Mouse (Mus musculus) retina, postnatal 7 days (tissue): ENCODE measurements around the gene Fut1.
"Not testable (repeated sequence)": the region's sequence is repeated elsewhere in the genome, so short reads cannot be mapped to it uniquely, and the experiment has no call there.

Experiments
- DNase-seq: peaks from one replicate; pipeline ENCODE4 v3.0.0-alpha.2; 2012; ENCODE audit warnings: low read depth, low spot score

Fut1 gene

DNA sequence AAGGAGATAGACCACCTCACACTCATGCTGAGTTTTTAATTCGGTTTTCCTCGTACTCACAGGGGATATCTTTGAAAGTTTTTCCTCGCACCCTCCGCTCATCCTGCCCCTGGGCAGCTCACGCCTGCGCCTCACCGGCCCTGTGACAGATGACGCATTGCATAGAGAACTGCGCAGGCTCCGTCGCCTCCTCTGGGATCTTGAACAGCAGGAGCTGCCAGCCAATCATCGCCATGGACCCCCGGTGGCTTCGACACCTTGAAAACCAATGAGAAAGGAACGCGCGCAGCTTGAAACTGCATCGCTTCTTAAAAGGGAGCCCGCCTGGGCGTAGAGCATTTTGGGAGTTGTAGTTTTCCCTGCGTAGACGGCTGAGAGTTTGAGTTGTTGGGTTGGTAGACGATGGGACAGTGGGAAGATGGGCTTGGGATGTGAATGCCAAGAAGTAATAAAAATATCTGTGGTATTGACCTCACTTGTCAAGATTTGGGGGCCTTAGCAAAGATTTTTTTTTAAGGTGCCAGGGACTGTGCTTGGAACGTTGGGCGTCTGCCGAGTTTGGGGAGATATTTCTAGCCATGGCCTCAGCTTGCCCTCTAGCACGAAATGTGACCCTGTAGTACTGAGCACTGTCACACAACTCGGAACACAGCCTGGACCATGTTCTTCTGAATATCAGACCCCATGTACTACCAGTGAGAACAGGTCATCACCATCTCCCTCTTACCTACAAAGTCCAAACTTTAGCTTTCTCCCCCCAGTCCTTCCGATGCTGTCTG lies 21.7 kb downstream of the Fut1 start:
- DNase-seq: peak; percentile 95

DNA sequence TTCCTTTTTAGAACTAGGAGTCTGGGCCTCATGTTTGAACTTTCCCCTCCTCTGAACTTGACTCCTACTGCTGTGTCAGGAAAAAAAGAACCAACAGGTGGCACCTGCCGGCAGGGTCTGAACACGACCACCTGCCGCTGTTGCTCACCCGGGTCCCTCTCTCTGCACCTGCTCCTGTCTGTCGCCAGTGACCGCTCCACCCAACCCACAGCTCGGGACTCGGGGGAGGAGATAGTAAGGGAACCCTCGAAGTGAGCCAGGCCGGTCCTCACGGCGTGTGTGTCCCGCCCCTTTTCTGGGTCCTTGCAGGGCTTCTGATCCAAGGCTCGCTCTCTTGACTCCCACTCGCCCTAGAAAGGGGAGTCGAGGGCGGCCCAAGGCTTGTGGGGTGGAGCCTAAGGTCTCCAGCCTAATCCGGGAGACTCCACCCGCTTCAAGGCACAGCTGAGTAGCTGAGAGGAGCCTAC lies 22.5 kb downstream of the Fut1 start, which contains the start of gene Mamstr:
Gene Mamstr (plus strand): TSS at position 417 of the 467 bp plus-strand sequence.
- no peak for DNase-seq

DNA sequence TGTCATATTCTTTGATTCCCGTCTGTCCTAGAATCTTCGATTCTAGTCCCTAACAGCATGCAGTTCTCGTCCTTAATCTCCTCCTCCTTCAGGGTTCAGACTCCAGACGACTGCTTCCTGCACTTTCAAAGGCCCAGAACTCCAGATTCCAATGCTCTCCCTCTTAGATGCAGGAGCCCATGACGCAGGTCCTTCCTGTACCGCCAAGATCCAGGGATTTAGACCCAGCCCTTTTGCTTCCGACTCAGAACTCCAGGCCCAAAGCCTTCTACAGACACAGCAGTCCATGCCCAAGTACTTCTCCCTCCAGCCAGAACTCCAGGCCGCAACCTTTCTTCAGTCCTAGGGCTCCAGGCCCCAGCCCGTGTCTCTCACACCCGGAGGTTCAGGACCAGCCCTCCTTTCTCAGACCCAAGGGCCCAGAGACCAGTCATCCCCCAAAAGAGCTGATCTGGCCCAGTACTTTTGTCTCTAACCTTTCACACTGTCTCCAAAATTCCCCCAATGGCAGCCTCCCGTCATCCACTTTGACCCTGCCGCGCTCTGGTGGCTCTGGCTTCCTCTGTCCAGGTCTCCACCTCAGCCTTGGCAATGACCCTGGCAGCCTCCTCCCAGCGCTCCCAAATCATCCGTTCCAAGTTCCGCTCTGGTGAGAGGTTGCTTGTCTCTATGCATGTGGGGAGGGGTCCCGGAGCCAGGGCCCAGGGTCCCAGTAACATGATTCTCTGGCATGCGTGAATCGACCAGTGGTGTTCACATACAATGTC lies 23.3 kb downstream of the Fut1 start:
- DNase-seq: no peak

DNA sequence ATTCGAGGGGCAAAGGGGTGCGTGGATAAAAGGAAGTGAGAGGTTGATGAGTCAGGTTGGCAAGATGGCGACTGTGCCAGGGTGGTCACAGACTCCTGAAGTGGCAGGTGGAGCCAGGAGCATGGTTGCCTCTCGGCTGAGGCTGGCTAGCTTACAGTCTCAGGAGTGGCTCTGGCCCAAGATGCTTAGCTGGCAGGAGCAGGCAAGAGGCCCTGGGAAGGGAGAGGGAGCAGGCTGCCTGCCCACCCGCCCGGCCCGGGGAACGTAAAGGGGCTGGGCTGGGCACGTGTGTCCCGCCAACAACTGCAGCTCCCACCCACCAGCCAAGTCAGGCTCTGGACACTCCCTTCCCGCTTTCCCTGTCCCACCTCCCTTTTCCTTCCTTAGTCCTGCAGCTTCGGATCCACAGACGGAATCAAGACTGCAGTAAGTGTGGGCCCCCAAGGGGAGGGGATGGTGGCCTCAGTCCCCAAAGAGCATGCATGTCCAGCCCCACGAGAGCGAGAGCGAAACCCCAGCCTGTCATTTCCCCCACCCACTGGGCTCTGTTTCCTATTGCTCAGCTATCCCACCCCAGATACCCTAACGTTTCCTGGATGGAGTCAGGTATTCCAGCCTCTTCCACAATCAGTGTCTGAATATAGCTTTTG lies 24.4 kb downstream of the Fut1 start:
- no peak for DNase-seq

DNA sequence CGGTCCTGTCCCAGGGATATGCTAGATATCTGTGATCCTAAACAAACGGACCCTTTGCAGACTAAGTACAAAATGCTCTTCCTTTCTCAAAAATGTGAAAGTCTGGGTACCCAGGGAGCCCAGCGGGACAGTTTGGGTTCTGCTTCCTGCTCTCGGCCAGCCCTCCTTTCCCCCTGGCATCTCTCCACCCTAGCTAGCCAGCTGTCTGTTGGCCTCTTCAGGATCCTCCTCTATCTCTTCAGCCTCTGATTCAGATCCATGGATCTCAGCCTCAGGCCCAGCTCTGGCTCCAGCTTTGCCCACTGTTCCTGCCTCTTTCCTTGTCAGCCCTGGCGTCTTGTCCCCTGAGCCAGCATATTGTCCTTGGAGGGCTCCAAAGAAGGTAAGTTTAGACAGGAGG lies 25.0 kb downstream of the Fut1 start:
- no peak for DNase-seq

DNA sequence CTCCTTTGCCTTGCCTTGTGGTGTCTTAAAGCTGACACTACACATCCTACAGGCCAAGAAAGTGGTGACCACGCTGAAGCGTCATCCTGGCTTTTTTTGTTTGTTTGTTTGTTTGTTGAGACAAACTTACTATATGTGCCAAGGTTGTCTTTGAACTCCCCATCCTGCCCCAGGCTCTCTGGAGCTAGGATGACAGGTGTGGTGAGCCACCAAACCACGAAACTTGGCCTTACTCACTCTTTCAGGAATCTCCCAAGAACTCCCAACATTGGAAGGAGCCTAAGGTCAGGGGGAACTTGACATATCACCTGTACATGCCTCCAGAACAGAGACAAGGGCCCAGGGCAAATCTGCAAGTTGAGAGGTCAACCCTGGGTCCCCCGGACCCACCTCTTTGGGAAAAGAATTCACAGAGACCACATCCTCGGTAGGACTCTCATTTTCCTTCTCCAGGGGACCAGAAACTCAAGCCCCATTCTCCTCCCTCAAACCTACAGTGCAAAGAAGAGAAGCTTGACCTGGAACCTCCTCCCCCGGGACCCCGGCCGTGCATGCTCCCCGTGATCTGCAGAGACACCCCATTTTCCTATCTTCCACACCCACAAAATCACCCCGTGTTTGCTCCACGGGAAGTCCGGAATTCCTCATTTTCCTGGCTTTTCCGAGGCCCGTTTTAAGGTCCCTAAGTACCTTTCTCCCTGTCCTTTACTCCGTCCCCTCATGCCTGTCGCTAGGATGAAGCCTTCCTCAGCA lies 25.6 kb downstream of the Fut1 start:
- DNase-seq: no peak

DNA sequence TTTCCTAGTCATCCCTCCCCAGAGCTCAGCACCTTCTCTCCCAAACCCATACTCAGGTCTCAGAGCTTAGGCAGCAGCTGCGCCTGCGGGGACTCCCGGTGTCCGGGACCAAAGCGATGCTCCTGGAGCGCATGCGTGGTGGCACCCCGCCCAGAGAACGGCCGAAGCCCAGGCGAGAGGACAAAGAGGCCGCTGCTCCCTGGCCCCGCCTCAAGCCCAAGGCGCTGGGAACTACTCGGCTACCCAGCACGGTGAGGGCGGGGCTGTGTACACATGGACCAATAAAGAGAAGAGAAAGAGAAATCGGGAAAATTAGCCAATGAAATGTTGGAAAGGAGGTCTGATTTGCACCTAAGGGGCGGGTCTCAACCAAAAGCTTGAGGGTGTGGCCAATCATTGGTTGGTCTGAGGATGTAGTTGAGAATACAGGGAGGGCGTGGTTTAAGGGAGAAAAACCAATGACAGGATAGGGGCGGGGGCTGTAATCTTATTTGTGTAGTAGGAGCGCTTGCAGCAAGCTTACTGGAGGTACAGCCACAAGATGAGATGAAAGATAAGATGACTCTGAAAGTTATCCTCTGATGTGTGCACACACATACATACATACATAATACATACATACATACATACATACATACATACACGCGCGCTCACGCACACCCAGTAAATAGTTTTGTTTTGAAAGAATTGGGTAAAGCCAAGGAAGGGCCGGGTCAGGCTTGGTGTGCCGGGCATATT lies 26.5 kb downstream of the Fut1 start:
- peak; percentile 96 for DNase-seq

DNA sequence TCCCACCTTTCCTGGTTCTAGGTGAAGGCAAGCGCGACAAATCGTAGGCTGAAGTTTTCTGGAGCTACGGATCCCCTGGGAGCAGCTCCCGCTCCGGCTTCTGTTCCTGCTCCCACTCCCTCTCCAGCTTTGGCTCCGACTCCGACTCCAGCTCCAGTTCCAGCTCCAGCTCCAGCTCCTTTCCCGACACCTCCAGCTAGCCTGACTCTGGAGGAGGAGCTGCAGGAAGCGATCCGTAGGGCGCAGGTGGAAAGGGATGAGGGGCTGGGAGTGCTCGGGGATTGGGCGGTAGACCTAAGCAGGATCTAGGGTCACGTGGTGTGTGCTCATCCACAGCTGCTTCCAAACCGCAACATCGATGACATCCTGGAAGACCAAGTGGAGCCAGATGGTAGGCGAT lies 27.1 kb downstream of the Fut1 start:
- peak; percentile 56 for DNase-seq

DNA sequence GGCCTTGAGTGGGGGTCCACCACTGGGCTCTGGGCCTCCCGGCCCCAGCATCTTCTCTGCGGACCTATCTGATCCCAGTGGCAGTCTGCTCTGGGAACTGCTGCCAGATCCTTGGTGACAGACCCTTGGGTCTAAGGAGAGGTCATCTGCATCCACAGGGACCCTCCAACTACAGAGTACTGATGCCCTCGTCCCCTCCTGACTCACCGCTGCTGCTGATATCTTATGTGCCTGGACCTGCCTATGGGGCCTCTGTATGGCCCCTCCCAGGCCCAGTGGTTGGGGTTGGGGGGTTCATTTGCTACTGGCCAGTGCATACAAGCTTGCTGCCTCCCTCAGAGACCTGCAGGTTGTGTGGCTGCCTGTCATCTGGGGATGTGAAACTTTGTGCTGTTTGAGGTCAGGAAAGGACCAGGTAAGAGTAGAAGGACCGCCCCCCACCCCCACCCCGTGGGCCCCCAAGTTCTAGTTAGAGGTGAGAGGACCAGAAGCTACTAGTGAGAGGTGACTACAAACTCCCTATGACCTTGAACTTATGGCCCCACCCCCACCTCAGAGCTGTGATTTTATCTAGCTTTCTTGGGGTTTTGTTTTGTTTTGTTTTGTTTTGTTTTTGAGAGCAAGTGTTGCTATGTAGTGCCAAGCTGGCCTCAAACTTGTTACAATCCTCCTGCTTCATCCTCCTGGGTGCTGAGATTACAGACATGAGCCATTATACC lies 27.9 kb downstream of the Fut1 start:
- no peak for DNase-seq

DNA sequence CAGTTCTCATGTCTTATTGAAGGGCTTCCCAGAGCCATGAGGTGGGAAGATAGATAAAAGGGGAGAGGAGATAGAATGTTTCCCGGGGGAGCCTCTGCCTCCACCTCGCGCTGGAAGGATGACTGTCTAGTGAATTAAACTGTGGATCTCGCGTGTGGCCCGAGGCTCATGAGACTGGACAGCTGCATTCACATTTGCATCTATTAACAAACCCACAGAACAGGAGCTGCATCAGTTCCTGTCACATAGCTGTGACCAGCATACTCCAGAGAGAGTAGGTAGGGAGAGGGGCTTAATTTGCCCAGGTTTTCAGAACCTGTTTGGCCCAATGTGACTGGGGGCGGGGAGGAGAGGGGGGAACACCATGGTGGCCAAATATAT lies 28.5 kb downstream of the Fut1 start:
- no peak for DNase-seq

DNA sequence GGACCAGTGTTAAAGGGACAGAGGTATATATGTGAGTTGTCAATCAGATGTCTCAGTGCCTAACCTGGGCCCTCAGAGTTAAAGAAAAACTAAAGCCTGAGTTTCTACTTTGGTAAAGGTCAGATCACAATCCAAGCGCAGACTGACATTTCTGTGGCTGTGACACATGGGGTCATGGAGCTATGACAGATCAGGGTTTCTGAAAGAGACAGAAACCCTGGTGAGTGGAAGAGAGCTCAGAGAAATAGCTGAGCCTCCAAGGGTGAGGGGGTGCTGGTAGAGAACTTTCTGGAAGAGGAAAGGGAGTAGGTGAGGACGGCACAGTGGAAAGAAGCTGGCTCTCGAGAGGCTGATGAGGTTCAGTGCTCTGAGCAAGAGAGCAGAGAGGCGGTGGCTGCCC lies 29.6 kb downstream of the Fut1 start:
- no peak for DNase-seq

DNA sequence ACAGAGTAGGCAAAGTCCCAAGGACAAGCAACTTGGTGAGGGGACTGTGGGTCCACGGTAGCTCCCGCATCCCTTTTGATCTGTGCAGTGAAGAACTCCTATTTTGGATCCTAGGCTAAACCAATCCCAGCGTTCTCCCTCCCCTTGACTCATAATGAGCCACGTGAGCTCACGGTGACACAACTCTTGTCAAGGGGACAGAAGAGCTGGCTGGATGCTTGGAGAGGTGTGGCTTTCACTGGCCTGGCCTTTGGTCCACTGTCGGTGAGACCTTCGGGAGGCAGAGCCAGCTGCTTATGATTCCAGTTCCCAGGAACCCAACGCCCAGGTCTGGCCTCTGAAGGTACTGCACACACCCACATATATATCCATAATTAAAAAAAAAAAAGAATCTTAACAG lies 32.3 kb downstream of the Fut1 start:
- DNase-seq: no peak

DNA sequence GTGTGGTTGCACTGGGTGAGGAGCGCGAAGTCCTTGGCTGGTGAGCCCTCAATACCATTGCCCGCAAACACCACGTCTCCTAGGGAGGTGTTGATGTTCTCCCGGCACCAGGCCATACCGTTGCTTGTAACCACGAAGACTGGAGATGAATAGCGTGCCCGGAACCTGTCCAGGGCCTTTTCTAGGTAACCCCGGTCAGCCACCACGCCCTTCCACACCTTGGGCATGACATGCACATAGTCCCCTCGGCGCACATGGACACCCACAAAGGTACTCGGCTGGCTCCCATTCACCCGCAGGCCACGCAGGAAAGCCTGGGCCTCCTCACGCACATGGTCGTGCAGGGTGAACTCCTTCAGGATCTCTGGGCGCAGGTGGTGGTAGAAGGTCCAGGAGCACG lies 33.4 kb downstream of the Fut1 start:
- DNase-seq: not testable (repeated sequence)

DNA sequence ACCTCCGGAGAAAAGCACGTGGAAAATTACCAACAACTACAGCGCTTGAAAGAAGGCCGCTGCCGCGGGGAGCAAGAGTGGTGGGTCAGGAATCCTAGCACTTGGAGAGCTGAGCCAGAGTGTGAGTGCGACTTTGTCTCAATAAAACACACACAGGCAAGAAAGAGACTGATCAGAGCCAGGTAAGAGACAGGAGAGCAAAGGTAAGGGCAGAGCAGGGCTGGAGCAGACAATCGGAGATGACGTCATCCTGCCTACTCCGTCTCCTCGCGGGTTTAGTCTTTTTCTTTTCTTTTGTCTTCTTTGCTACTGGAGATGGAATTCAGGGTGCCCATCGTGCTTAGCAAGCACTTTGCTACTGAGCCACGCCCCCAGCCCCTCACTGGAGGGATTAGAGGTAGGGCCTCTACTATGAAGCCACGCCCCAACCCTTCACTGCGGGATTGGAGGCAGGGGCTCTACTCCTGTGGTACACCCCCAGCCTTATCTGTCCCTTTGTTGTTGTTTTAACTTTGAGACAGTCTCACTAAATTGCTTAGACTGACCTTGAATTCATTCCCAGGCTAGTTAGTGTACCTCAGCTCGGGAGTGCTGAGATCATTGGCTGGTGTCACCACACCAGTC lies 37.4 kb downstream of the Fut1 start:
- DNase-seq: no peak

DNA sequence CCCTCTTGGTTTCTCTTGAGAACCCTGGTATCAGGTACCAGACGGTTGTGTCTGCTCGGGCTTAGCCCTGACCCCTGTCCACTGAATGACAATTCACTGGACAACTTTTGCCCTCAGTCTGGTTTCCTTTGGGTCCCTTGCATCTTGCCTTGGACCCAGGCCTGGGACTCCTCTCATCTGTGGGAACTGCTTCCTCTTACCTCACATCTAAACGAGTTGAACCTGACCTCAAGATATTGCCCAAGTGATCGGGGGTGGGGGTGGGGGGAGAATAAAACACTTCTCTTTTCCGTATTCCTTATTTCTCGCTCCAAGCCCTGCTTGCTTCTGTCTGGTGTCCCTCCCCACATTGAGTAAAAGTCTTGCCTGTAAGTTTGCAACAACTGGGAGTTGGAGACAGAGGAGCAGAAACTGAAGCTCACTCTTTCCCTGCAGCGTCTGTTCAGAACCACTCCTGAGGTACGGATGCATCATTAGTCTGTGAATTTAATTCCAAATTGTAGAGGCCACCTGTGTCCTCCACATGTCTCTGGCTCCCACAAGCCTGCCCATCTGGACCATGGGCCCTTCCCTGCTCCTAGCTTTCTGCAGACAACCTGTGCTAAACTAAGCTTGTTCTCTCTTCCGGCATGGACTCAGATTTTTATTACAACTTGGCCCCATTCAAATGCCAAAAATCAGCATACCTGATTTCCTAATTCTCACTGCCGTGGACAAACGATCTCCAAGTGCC lies 43.8 kb downstream of the Fut1 start:
- no peak for DNase-seq

DNA sequence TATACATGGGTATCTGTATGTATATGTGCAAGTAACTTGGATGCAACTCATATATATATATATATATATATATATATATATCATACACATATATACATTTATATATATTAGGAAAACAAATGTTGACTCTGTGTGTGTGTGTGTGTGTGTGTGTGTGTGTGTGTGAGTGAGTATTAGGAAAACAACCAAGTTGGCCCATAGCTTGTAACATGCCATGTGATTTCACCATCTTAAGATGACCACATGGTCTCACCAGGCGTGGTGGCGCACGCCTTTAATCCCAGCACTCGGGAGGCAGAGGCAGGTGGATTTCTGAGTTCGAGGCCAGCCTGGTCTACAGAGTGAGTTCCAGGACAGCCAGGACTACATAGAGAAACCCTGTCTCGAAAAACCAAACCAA lies 44.6 kb downstream of the Fut1 start:
- not testable (repeated sequence) for DNase-seq

DNA sequence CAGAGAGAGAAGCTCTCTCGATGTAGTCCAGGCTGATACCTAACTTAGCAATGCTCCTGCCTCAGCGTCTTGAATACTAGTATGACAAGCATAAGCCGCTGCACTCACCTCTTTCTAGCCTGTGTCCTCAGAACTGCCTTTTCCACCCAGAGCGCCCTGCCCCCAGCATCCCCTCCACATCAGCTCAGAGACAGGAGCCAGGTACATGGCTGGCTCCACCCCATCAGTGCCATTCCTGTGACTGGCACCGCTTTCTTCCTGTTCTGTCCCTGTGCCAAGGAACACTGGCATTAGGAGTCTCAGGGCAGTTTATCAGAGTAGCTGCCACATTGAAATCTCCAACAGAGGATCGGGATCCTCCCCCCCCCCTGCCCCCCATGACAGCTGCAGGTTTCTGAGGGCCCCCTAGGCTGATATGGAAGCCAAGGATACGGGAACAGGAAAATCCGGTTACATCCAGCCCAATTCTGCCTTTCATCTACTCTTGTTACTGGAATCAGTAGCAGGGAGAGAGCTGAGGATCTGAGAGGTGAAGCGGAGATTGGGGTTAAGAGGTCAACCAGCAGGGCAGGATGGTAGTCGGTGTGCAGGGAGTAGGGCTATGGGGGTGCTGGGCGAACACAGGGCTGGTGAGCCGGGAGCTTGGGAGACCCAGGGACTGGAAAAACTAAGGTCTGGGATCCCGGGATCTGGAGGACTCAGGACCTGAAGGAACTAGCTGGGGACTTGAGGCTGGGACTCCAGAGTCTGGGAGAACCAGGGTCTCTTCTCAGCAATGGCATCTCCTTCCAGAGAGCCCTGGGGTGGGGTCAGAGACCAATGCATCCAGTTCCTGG lies 48.4 kb downstream of the Fut1 start:
- no peak for DNase-seq

DNA sequence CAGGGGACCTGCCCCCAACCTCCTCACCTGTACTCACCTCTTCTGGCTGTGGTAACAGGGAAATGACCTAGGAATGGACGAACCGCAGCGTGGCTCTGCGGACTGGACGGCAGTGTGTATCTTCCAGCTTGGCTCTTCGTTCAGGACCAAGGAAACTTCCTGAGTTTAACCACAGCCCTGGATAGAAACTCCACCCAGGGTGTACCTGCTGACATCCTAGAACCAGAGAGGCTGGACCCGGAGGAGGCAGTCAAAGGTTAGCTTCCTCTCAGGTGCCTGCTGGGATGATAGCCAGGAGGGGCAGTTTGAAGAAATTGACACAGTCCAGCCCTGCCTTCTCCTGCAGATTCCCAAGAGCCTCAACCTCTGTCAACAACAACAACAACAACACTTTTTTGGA lies 49.1 kb downstream of the Fut1 start, which contains the start of gene Fut2:
Gene Fut2 (minus strand): TSS at position 234 of the 400 bp plus-strand sequence.
- DNase-seq: no peak
